ENCODE assay signal across 8 mouse cellular contexts in genomic region chr3:88178346-88178733, GRCm38 (mm10). TPM values are rescaled to one million over a fixed set of nuclear protein-coding genes. Genes with fewer than 3 reads are reported as not detected.
DNase-seq lines count a peak whose midpoint lies in the region; ATAC-seq and TF ChIP-seq lines count a peak whose summit lies in the region.
"Not testable (repeated sequence)": the region's sequence is repeated elsewhere in the genome, so short reads cannot be mapped to it uniquely, and the experiment has no call there.

No protein-coding gene starts in this region.

- H3K4me3 ChIP-seq in E14TG2a.4 (replicated peaks; ENCODE audit: low read length): peak overlapping the region; percentile 80
- H3K4me3 ChIP-seq in embryonic facial prominence, embryonic 13.5 days: peak overlapping the region; percentile 60
- peak overlapping the region; percentile 74 for H3K4me3 ChIP-seq in gastrocnemius, adult 2 months
- peak overlapping the region; percentile 54 for H3K4me3 ChIP-seq in hindbrain, embryonic 13.5 days
- peak overlapping the region; percentile 41 for H3K4me3 ChIP-seq in kidney, postnatal 0 days (replicated peaks; ENCODE audit: low read depth, low read length)
- H3K4me3 ChIP-seq in liver, embryonic 14.5 days (ENCODE audit: insufficient read depth in 1 of 2, low read depth in 2 of 2, low read length in 2 of 2): peak overlapping the region; percentile 70 to 93
- peak overlapping the region; percentile 67 for H3K4me3 ChIP-seq in midbrain, embryonic 12.5 days
- peak overlapping the region; percentile 66 for H3K4me3 ChIP-seq in small intestine, adult 2 months (ENCODE audit: low read depth, low read length)

- peak overlapping the region; percentile 66 for H3K4me2 ChIP-seq in embryonic facial prominence, embryonic 13.5 days
- H3K4me2 ChIP-seq in hindbrain, embryonic 13.5 days: peak overlapping the region; percentile 61
- H3K4me2 ChIP-seq in kidney, postnatal 0 days (ENCODE audit: low read length): peak overlapping the region; percentile 51
- peak overlapping the region; percentile 69 for H3K4me2 ChIP-seq in liver, embryonic 14.5 days (ENCODE audit: low read depth)
- H3K4me2 ChIP-seq in midbrain, embryonic 12.5 days (replicated peaks): peak overlapping the region; percentile 67

- not testable (repeated sequence) for TF ChIP-seq POLR2A in small intestine, adult 2 months (IDR thresholded peaks at IDR 0.05; ENCODE audit: low read depth, low read length)

- peaks cover 18% of the 10 kb centered on the region for H3K4me1 ChIP-seq in E14TG2a.4 (replicated peaks; ENCODE audit: low read depth, low read length)
- not testable (repeated sequence) for H3K4me1 ChIP-seq in embryonic facial prominence, embryonic 13.5 days; kidney, postnatal 0 days (replicated peaks; ENCODE audit: insufficient read depth, low read length); liver, embryonic 14.5 days (replicated peaks; ENCODE audit: control insufficient read depth in 2 of 2, insufficient read depth in 2 of 2, low read length in 1 of 2); midbrain, embryonic 12.5 days; small intestine, adult 2 months (ENCODE audit: control insufficient read depth, insufficient read depth, insufficient read length, low read length)
- H3K4me1 ChIP-seq in hindbrain, embryonic 13.5 days (replicated peaks): peaks cover 10% of the 10 kb centered on the region

- H3K27ac ChIP-seq in embryonic facial prominence, embryonic 13.5 days: peak overlapping the region; percentile 97
- H3K27ac ChIP-seq in gastrocnemius, adult 2 months: peak overlapping the region; percentile 99
- H3K27ac ChIP-seq in hindbrain, embryonic 13.5 days: peak overlapping the region; percentile 97
- H3K27ac ChIP-seq in kidney, postnatal 0 days: peak overlapping the region; percentile 98
- H3K27ac ChIP-seq in liver, embryonic 14.5 days: not testable (repeated sequence)
- peak overlapping the region; percentile 96 for H3K27ac ChIP-seq in midbrain, embryonic 12.5 days (replicated peaks)
- peak overlapping the region; percentile 63 for H3K27ac ChIP-seq in small intestine, adult 2 months (ENCODE audit: insufficient read depth, low read depth, low read length)

- not testable (repeated sequence) for H3K27me3 ChIP-seq in E14TG2a.4 (ENCODE audit: insufficient read depth, low read length); embryonic facial prominence, embryonic 13.5 days; hindbrain, embryonic 13.5 days; kidney, postnatal 0 days (ENCODE audit: insufficient read depth, low read length); liver, embryonic 14.5 days (ENCODE audit: control insufficient read depth, insufficient read depth, low read length); small intestine, adult 2 months (ENCODE audit: control insufficient read depth, insufficient read depth, low read length)
- peaks cover 22% of the 10 kb centered on the region for H3K27me3 ChIP-seq in midbrain, embryonic 12.5 days

- not testable (repeated sequence) for TF ChIP-seq CTCF in E14TG2a.4 (conservative IDR thresholded peaks at IDR 0.05; ENCODE audit: low read length); gastrocnemius, adult 2 months (IDR thresholded peaks at IDR 0.05); kidney, postnatal 0 days (IDR thresholded peaks at IDR 0.05; ENCODE audit: low read depth); liver, embryonic 14.5 days (IDR thresholded peaks at IDR 0.05; ENCODE audit: low read depth); small intestine, adult 2 months (IDR thresholded peaks at IDR 0.05; ENCODE audit: extremely low read depth, insufficient read length, insufficient replicate concordance, low read depth, low read length)

- 32% methylated on average over 11 of the region's 11 CpGs for WGBS in embryonic facial prominence, embryonic 13.5 days
- WGBS in hindbrain, embryonic 13.5 days: 37% methylated on average over 11 of the region's 11 CpGs
- 34% methylated on average over 11 of the region's 11 CpGs for whole genome bisulfite sequencing in kidney, postnatal 0 days
- WGBS in liver, embryonic 14.5 days (ENCODE audit: insufficient replicate concordance): 20% methylated on average over 11 of the region's 11 CpGs
- 35% methylated on average over 11 of the region's 11 CpGs for WGBS in midbrain, embryonic 12.5 days
- 20% methylated on average over 11 of the region's 11 CpGs for WGBS in small intestine, adult 2 months

- not testable (repeated sequence) for ATAC-seq in embryonic facial prominence, embryonic 13.5 days (ENCODE audit: insufficient number of reproducible peaks, insufficient read depth, low FRiP score, low TSS enrichment, low read depth); hindbrain, embryonic 13.5 days (ENCODE audit: low FRiP score); kidney, postnatal 0 days (replicated peaks; ENCODE audit: low FRiP score, low read depth); liver, embryonic 14.5 days (ENCODE audit: insufficient read depth); midbrain, embryonic 12.5 days (ENCODE audit: low FRiP score, low read depth)

- peaks cover 22% of the 10 kb centered on the region for H3K36me3 ChIP-seq in E14TG2a.4 (ENCODE audit: insufficient read depth, low read length)
- peaks cover 17% of the 10 kb centered on the region for H3K36me3 ChIP-seq in embryonic facial prominence, embryonic 13.5 days
- H3K36me3 ChIP-seq in hindbrain, embryonic 13.5 days; kidney, postnatal 0 days (ENCODE audit: insufficient read depth, low read length); liver, embryonic 14.5 days (replicated peaks; ENCODE audit: control insufficient read depth, insufficient read depth, low read depth); midbrain, embryonic 12.5 days; small intestine, adult 2 months (ENCODE audit: control insufficient read depth, insufficient read depth, low read length): not testable (repeated sequence)

- not testable (repeated sequence) for DNase-seq in gastrocnemius, adult 2 months; kidney, postnatal 0 days (ENCODE audit: low spot score); liver, embryonic 14.5 days (ENCODE audit: low read depth in 3 of 3, low spot score in 3 of 3)

- peak overlapping the region; percentile 46; the same call in 1 of the 2 replicates for H3K9ac ChIP-seq in embryonic facial prominence, embryonic 13.5 days
- H3K9ac ChIP-seq in hindbrain, embryonic 13.5 days; kidney, postnatal 0 days (ENCODE audit: low read depth, low read length); midbrain, embryonic 12.5 days (replicated peaks): not testable (repeated sequence)
- peak overlapping the region; percentile 70; the same call in 1 of the 2 replicates for H3K9ac ChIP-seq in liver, embryonic 14.5 days (replicated peaks)

- H3K9me3 ChIP-seq in E14TG2a.4 (ENCODE audit: low read length): peaks cover 14% of the 10 kb centered on the region
- not testable (repeated sequence) for H3K9me3 ChIP-seq in embryonic facial prominence, embryonic 13.5 days; hindbrain, embryonic 13.5 days; kidney, postnatal 0 days (replicated peaks; ENCODE audit: low read length); liver, embryonic 14.5 days (ENCODE audit: control insufficient read depth, low read length); midbrain, embryonic 12.5 days

- intact Hi-C loops in gastrocnemius, adult 2 months (cut with DNase I): not testable (repeated sequence)

- TF ChIP-seq EP300 in liver, embryonic 14.5 days (IDR thresholded peaks at IDR 0.05; ENCODE audit: low read depth): not testable (repeated sequence)

RNA-seq across cellular contexts. Expression of gene Mef2d, which starts 36.2 kb away (rescaled TPM):
- 18.1 and 18.2 TPM in 2 replicates for polyA plus RNA-seq in embryonic facial prominence, embryonic 13.5 days (2015; fragmentation: Nextera tagmentation; extraction: Ambion mirVana)
- total RNA-seq in gastrocnemius, adult 2 months (2021): 100 to 1,000 TPM; 173 to 184 TPM
- 14.5 and 14.8 TPM in 2 replicates for polyA plus RNA-seq in hindbrain, embryonic 13.5 days (2015; fragmentation: Nextera tagmentation; extraction: Ambion mirVana)
- polyA plus RNA-seq in kidney, postnatal 0 days (2015; fragmentation: Nextera tagmentation; extraction: Ambion mirVana): 14.4 and 16.2 TPM in 2 replicates
- polyA plus RNA-seq in liver, embryonic 14.5 days (2012; rRNA removed): 10.3 and 11.1 TPM in 2 replicates
- 6.4 and 7.5 TPM in 2 replicates for polyA plus RNA-seq in liver, embryonic 14.5 days (2014; fragmentation: Nextera tagmentation; extraction: Ambion mirVana)
- polyA plus RNA-seq in midbrain, embryonic 12.5 days (2016; fragmentation: Nextera tagmentation; extraction: Ambion mirVana): 15.1 and 17.6 TPM in 2 replicates
- polyA plus RNA-seq in small intestine, adult 2 months (2012; rRNA removed): 61.9 and 89.7 TPM in 2 replicates
